Mouse (Mus musculus): ENCODE results near the gene Nek1. TPM values are rescaled to one million over a fixed set of nuclear protein-coding genes. Genes with fewer than 3 reads are reported as not detected.
"Not testable (repeated sequence)": the region's sequence is repeated elsewhere in the genome, so short reads cannot be mapped to it uniquely, and the experiment has no call there.

The Nek1 gene
- polyA plus RNA-seq, 1 experiment from 2014 or later, result 20.4 TPM

- Histone ChIP-seq H3K27ac (ENCODE audit: low read length) (peak within 1 kb of the TSS; percentile 92), H3K9me3 (ENCODE audit: low read length) (peaks cover 5% of the 10 kb centered on the region; the same call in 1 of the 2 replicates), H3K27me3 (ENCODE audit: insufficient read depth, low read length) (no peaks in the 10 kb centered on the region), H3K9ac (replicated peaks; ENCODE audit: low read length) (peak within 1 kb of the TSS; percentile 81), H3K4me3 (ENCODE audit: low read length) (peak within 1 kb of the TSS; percentile 64), H3K4me2 (replicated peaks; ENCODE audit: low read depth, low read length) (peak within 1 kb of the TSS; percentile 94), H3K36me3 (ENCODE audit: insufficient read depth, low read length) (no peaks in the 10 kb centered on the region), H3K4me1 (ENCODE audit: insufficient read depth, low read length) (peaks cover 11% of the 10 kb centered on the region; the same call in 1 of the 2 replicates)
- WGBS, result under 1% methylated on average over 98 of the region's 101 CpGs
- ATAC-seq (ENCODE audit: low FRiP score, low TSS enrichment), result peak; percentile 100
Measured at GRCm38 (mm10) chr8:60982701-60983687, 10.0 kb upstream of the Nek1 start, which contains the start of gene Clcn3. Gene Clcn3, minus strand, starts transcription at chr8:60983300.

GRCm38 (mm10) chr8:60983688-60984079 is 9.3 kb upstream of the Nek1 start:
- Histone ChIP-seq H3K9ac (replicated peaks; ENCODE audit: low read length) (peak overlapping the region; percentile 81), H3K27me3 (ENCODE audit: insufficient read depth, low read length) (no peaks in the 10 kb centered on the region), H3K4me3 (ENCODE audit: low read length) (peak overlapping the region; percentile 64), H3K4me2 (replicated peaks; ENCODE audit: low read depth, low read length) (peak overlapping the region; percentile 94), H3K9me3 (ENCODE audit: low read length) (peaks cover 5% of the 10 kb centered on the region; the same call in 1 of the 2 replicates), H3K36me3 (ENCODE audit: insufficient read depth, low read length) (no peaks in the 10 kb centered on the region), H3K4me1 (ENCODE audit: insufficient read depth, low read length) (peaks cover 11% of the 10 kb centered on the region; the same call in 1 of the 2 replicates), H3K27ac (ENCODE audit: low read length) (peak overlapping the region; percentile 92)
- peak; percentile 68 for ATAC-seq (ENCODE audit: low FRiP score, low TSS enrichment)
- 12% methylated on average over 9 of the region's 9 CpGs for WGBS

- 89% methylated on average over 17 of the region's 17 CpGs for WGBS
- H3K27ac ChIP-seq (ENCODE audit: low read length); H3K4me2 ChIP-seq (replicated peaks; ENCODE audit: low read depth, low read length); H3K9ac ChIP-seq (replicated peaks; ENCODE audit: low read length); H3K4me3 ChIP-seq (ENCODE audit: low read length); H3K27me3 ChIP-seq (ENCODE audit: insufficient read depth, low read length); H3K36me3 ChIP-seq (ENCODE audit: insufficient read depth, low read length); H3K9me3 ChIP-seq (ENCODE audit: low read length); ATAC-seq (ENCODE audit: low FRiP score, low TSS enrichment): not testable (repeated sequence)
- peaks cover 11% of the 10 kb centered on the region; the same call in 1 of the 2 replicates for H3K4me1 ChIP-seq (ENCODE audit: insufficient read depth, low read length)
Measured at GRCm38 (mm10) chr8:60984260-60985010, 8.6 kb upstream of the Nek1 start.

GRCm38 (mm10) chr8:60992561-60992909 is 460 bp upstream of the Nek1 start:
- Histone ChIP-seq H3K4me1 (ENCODE audit: insufficient read depth, low read length) (peaks cover 11% of the 10 kb centered on the region; the same call in 1 of the 2 replicates), H3K27me3 (ENCODE audit: insufficient read depth, low read length) (no peaks in the 10 kb centered on the region), H3K4me2 (replicated peaks; ENCODE audit: low read depth, low read length) (peak overlapping the region; percentile 59), H3K27ac (ENCODE audit: low read length) (peak overlapping the region; percentile 92), H3K9me3 (ENCODE audit: low read length) (no peaks in the 10 kb centered on the region), H3K4me3 (ENCODE audit: low read length) (peak overlapping the region; percentile 94), H3K9ac (replicated peaks; ENCODE audit: low read length) (peak overlapping the region; percentile 73), H3K36me3 (ENCODE audit: insufficient read depth, low read length) (no peaks in the 10 kb centered on the region)
- ATAC-seq (ENCODE audit: low FRiP score, low TSS enrichment), result peak; percentile 94
- 2% methylated on average over 16 of the region's 16 CpGs for WGBS

GRCm38 (mm10) chr8:60993639-60993986 is 618 bp downstream of the Nek1 start:
- Histone ChIP-seq H3K36me3 (ENCODE audit: insufficient read depth, low read length) (no peaks in the 10 kb centered on the region; the same call in 1 of the 2 replicates), H3K4me1 (ENCODE audit: insufficient read depth, low read length) (peaks cover 11% of the 10 kb centered on the region; the same call in 1 of the 2 replicates), H3K9ac (replicated peaks; ENCODE audit: low read length) (peak overlapping the region; percentile 85), H3K27ac (ENCODE audit: low read length) (peak overlapping the region; percentile 92), H3K9me3 (ENCODE audit: low read length) (peaks cover 8% of the 10 kb centered on the region), H3K27me3 (ENCODE audit: insufficient read depth, low read length) (no peaks in the 10 kb centered on the region), H3K4me3 (ENCODE audit: low read length) (peak overlapping the region; percentile 94), H3K4me2 (replicated peaks; ENCODE audit: low read depth, low read length) (peak overlapping the region; percentile 95)
- ATAC-seq (ENCODE audit: low FRiP score, low TSS enrichment), result no peak
- 5% methylated on average over 12 of the region's 12 CpGs for WGBS

- no peaks in the 10 kb centered on the region; the same call in 1 of the 2 replicates for H3K36me3 ChIP-seq (ENCODE audit: insufficient read depth, low read length)
- ATAC-seq (ENCODE audit: low FRiP score, low TSS enrichment), result no peak
- peaks cover 11% of the 10 kb centered on the region; the same call in 1 of the 2 replicates for H3K4me1 ChIP-seq (ENCODE audit: insufficient read depth, low read length)
- H3K9me3 ChIP-seq (ENCODE audit: low read length), result peaks cover 8% of the 10 kb centered on the region
- no peak overlapping the region for H3K4me3 ChIP-seq (ENCODE audit: low read length)
- no peak overlapping the region for H3K4me2 ChIP-seq (replicated peaks; ENCODE audit: low read depth, low read length)
- no peak overlapping the region for H3K9ac ChIP-seq (replicated peaks; ENCODE audit: low read length)
- no peak overlapping the region for H3K27ac ChIP-seq (ENCODE audit: low read length)
- no peaks in the 10 kb centered on the region for H3K27me3 ChIP-seq (ENCODE audit: insufficient read depth, low read length)
- 73% methylated on average over 3 of the region's 3 CpGs for WGBS
Measured at GRCm38 (mm10) chr8:60996468-60996867, 3.5 kb downstream of the Nek1 start.

- Histone ChIP-seq H3K9ac (replicated peaks; ENCODE audit: low read length) (no peak overlapping the region), H3K9me3 (ENCODE audit: low read length) (no peaks in the 10 kb centered on the region), H3K27ac (ENCODE audit: low read length) (no peak overlapping the region), H3K4me1 (ENCODE audit: insufficient read depth, low read length) (no peaks in the 10 kb centered on the region), H3K27me3 (ENCODE audit: insufficient read depth, low read length) (no peaks in the 10 kb centered on the region), H3K4me3 (ENCODE audit: low read length) (no peak overlapping the region), H3K36me3 (ENCODE audit: insufficient read depth, low read length) (0 out of 2 replicates have a peak, but pooled peaks cover 4% of the 10 kb centered on the region), H3K4me2 (replicated peaks; ENCODE audit: low read depth, low read length) (no peak overlapping the region)
- no peak for ATAC-seq (ENCODE audit: low FRiP score, low TSS enrichment)
Measured at GRCm38 (mm10) chr8:61041951-61042350, 49.0 kb downstream of the Nek1 start.

GRCm38 (mm10) chr8:61043874-61044273 is 50.9 kb downstream of the Nek1 start:
- 85% methylated on average over 4 of the region's 4 CpGs for WGBS

GRCm38 (mm10) chr8:61046816-61047215 is 53.8 kb downstream of the Nek1 start:
- Histone ChIP-seq H3K9me3 (ENCODE audit: low read length) (no peaks in the 10 kb centered on the region), H3K27ac (ENCODE audit: low read length) (no peak overlapping the region), H3K36me3 (ENCODE audit: insufficient read depth, low read length) (peaks cover 6% of the 10 kb centered on the region; the same call in 1 of the 2 replicates), H3K9ac (replicated peaks; ENCODE audit: low read length) (no peak overlapping the region), H3K4me2 (replicated peaks; ENCODE audit: low read depth, low read length) (no peak overlapping the region), H3K4me1 (ENCODE audit: insufficient read depth, low read length) (no peaks in the 10 kb centered on the region), H3K4me3 (ENCODE audit: low read length) (no peak overlapping the region), H3K27me3 (ENCODE audit: insufficient read depth, low read length) (no peaks in the 10 kb centered on the region)
- no peak for ATAC-seq (ENCODE audit: low FRiP score, low TSS enrichment)
- WGBS, result 92% methylated on average over 1 of the region's 1 CpGs

More at GRCm38 (mm10) chr8:61043874-61044273, 50.9 kb downstream of the Nek1 start:
- ATAC-seq (ENCODE audit: low FRiP score, low TSS enrichment), result no peak
- Histone ChIP-seq H3K27ac (ENCODE audit: low read length) (no peak overlapping the region), H3K9me3 (ENCODE audit: low read length) (no peaks in the 10 kb centered on the region), H3K9ac (replicated peaks; ENCODE audit: low read length) (no peak overlapping the region), H3K27me3 (ENCODE audit: insufficient read depth, low read length) (no peaks in the 10 kb centered on the region), H3K36me3 (ENCODE audit: insufficient read depth, low read length) (no peaks in the 10 kb centered on the region), H3K4me2 (replicated peaks; ENCODE audit: low read depth, low read length) (no peak overlapping the region), H3K4me1 (ENCODE audit: insufficient read depth, low read length) (no peaks in the 10 kb centered on the region), H3K4me3 (ENCODE audit: low read length) (no peak overlapping the region)

Data from kidney, embryonic 16.5 days (tissue).